Mouse (Mus musculus) limb, embryonic 15.5 days (tissue): Measurements from ENCODE around the gene Ifnab. TPM values are rescaled to one million over a fixed set of nuclear protein-coding genes. Genes with fewer than 3 reads are reported as not detected.

Experiments used
- ATAC-seq: fragments of 200-750 bp; cut with Nextera tagmentation; 2 replicates; pipeline ENCODE4 v1.8.0; 2017; ENCODE audit warnings: low read depth, moderate TSS enrichment; ENCODE audit not compliant: insufficient number of reproducible peaks, low FRiP score, low TSS enrichment
- H3K27ac ChIP-seq: fragments of 300-500 bp; sonication (generic); 2 replicates; pipeline ENCODE4 v1.5.1; 2015; ENCODE audit warnings: moderate library complexity, mild to moderate bottlenecking, inconsistent platforms
- H3K27me3 ChIP-seq: fragments of 300-500 bp; sonication (generic); 2 replicates; pipeline ENCODE4 v1.6.1; 2015; ENCODE audit warnings: inconsistent platforms
- H3K36me3 ChIP-seq: fragments of 300-500 bp; sonication (generic); 2 replicates; pipeline ENCODE4 v1.6.1; 2015; ENCODE audit warnings: inconsistent platforms
- H3K4me1 ChIP-seq: fragments of 300-500 bp; sonication (generic); 2 replicates; pipeline ENCODE4 v1.6.1; 2015; ENCODE audit warnings: inconsistent platforms
- H3K4me2 ChIP-seq: fragments of 300-500 bp; sonication (generic); 2 replicates; pipeline ENCODE4 v1.6.1; 2015; ENCODE audit warnings: mild to moderate bottlenecking, inconsistent platforms
- H3K4me3 ChIP-seq: fragments of 300-500 bp; sonication (generic); 2 replicates; pipeline ENCODE4 v1.5.1; 2015; ENCODE audit warnings: mild to moderate bottlenecking, inconsistent platforms
- H3K9ac ChIP-seq: fragments of 300-500 bp; sonication (generic); 2 replicates; pipeline ENCODE4 v1.6.1; 2015; ENCODE audit warnings: inconsistent platforms
- H3K9me3 ChIP-seq: fragments of 300-500 bp; sonication (generic); 2 replicates; pipeline ENCODE4 v1.6.1; 2016; ENCODE audit warnings: inconsistent platforms
- WGBS: fragments of 180-500 bp; shearing (Covaris S2); methylation state at CpG from one replicate; pipeline ENCODE4 v1.1.7; 2015; 5-methylcytosine and 5-hydroxymethylcytosine counted together
- polyA plus RNA-seq: library from polyadenylated mRNA; unstranded; fragments of >200 nt; fragmentation: Nextera tagmentation; extraction: Ambion mirVana; gene quantifications from 2 replicates; pipeline ENCODE4 v1.2.1, GENCODE M21; 2015

Ifnab gene
- polyA plus RNA-seq, 1 experiment from 2014 or later, result not detected

DNA sequence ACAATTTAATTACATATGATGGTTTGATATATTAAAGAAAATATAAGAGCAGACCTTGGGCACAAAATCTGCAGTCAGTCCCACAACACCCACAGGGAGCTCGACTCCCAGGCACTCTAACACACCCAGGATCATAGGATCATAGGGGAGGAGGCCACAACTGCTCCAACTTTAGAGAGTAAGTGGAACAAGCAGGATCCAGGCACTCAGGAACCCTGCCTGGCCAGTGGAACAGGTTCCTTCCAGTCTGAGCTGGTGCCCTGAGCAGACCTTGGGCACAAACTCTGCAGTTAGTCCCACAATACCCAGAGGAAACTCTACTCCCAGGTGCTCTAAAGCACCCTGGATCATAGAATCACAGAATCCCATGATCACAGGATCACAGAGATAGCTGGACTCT lies 35.7 kb downstream of the Ifnab start:
- H3K36me3 ChIP-seq, result no peaks in the 10 kb centered on the region
- H3K4me2 ChIP-seq, result no peak overlapping the region
- H3K9ac ChIP-seq, result no peak overlapping the region
- ATAC-seq, result no peak
- no peak overlapping the region for H3K27ac ChIP-seq
- WGBS, result 33% methylated on average over 1 of the region's 1 CpGs
- no peaks in the 10 kb centered on the region for H3K4me1 ChIP-seq
- H3K9me3 ChIP-seq, result no peaks in the 10 kb centered on the region
- no peaks in the 10 kb centered on the region for H3K27me3 ChIP-seq
- no peak overlapping the region for H3K4me3 ChIP-seq

DNA sequence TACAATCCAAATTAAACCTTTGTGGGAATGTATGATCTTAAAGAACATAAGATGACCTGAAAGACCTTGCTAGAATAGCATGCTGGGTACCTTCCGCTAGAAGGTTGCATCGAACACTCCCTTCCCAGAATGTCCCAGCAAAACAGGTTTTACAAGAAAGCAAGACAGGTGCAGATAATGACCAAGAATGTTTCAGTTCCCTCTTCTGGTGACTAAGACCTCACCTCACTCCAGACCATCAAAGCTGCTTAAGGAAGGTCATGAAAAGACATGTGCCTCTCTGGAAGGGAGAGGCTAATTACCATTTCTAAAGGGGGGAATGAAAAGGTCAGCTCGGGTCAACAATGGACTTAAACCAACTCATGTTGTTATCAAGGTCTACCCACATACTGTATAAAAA lies 37.5 kb downstream of the Ifnab start:
- Histone ChIP-seq H3K4me3 (no peak overlapping the region), H3K36me3 (no peaks in the 10 kb centered on the region), H3K27ac (no peak overlapping the region), H3K9ac (no peak overlapping the region), H3K4me2 (no peak overlapping the region), H3K27me3 (no peaks in the 10 kb centered on the region), H3K4me1 (no peaks in the 10 kb centered on the region), H3K9me3 (no peaks in the 10 kb centered on the region)
- 74% methylated on average over 3 of the region's 3 CpGs for WGBS
- ATAC-seq, result no peak

DNA sequence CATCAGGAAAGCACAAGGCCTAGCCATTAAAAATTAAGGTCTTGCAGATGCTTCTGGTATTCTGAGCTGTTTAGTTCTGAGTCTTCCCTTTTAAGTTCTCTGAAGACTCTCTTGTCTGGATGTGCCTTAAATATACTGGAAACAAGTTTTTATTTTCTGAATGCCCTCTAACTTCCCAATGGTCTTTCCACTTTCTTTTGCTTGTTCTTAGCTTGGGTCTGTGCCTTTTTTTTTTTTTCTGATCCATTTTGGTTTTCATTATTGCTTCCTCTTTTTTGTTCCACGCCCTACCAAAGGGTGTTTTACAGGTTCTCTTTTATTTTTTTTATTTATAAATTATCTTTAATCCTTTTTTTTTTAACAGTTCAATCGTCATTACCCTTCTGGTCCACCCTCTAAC lies 46.8 kb downstream of the Ifnab start, which contains the start of gene Ifna13:
TSS of gene Ifna13 (minus strand) at position 101 of the 400 bp plus-strand sequence.
- no peak within 1 kb of the TSS for H3K27ac ChIP-seq
- 52% methylated on average over 2 of the region's 2 CpGs for WGBS
- H3K9me3 ChIP-seq, result no peaks in the 10 kb centered on the region
- ATAC-seq, result no peak
- H3K36me3 ChIP-seq, result no peaks in the 10 kb centered on the region
- no peak within 1 kb of the TSS for H3K4me3 ChIP-seq
- H3K27me3 ChIP-seq, result no peaks in the 10 kb centered on the region
- H3K9ac ChIP-seq, result no peak within 1 kb of the TSS
- no peaks in the 10 kb centered on the region for H3K4me1 ChIP-seq
- H3K4me2 ChIP-seq, result no peak within 1 kb of the TSS

DNA sequence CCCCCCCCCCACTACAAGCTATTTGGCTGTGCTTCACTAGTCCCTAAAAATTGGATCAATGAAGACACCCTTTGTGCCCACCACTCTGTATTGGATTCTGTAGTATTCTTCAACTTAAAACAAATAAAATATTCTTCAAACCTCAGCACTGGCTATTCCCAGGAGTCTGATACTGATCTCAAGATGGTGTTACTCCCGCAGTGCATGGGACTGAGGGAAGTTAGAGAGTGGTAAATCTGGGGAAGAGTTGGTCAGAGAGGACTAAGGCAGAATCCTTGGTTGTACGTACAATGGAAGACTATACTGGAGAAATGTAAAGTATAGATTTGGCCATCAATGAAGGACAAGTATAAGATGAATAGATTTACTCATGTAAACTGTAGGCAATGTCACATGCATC lies 48.6 kb downstream of the Ifnab start:
- WGBS, result 26% methylated on average over 2 of the region's 2 CpGs
- Histone ChIP-seq H3K4me3 (no peak overlapping the region), H3K36me3 (no peaks in the 10 kb centered on the region), H3K4me1 (no peaks in the 10 kb centered on the region), H3K27ac (no peak overlapping the region), H3K27me3 (no peaks in the 10 kb centered on the region), H3K9ac (no peak overlapping the region), H3K4me2 (no peak overlapping the region), H3K9me3 (no peaks in the 10 kb centered on the region)
- no peak for ATAC-seq

DNA sequence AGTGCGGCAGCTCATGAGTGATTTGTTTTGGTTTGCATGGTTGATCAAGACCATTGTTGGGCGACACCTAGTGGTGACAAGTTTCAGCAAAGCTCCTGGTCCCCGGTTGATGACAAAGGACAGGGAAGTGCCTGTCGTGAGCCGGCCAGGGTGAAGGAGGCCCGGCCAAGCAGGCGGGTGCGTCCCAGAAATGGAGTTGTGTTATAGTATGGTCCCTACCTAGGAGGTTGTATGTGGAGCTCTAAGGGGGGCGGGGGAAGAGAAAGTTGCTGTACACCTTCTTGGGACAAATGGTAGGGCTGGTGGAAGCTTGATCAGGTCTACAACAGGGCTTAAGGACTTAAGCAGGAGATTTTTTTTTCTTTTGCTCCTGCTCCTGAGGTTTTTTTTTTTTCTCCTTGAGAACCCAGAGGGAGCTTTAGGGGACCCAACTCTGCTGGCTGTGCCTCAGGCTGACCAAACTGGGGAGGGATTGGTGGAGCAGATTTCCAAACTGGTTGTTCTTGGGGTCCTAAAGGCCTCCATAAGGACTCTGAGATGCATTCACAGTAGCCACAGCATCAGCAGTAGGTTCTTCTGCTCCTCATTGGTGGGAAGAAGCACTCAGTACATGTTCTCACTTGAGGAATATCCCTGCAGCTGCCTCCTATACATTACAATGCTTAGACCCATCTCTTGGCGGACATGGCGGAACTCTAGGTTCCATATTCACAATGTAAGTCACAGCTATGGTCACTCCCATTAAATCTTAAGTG lies 49.9 kb downstream of the Ifnab start:
- Histone ChIP-seq H3K4me2 (peak overlapping the region; percentile 42), H3K4me1 (no peaks in the 10 kb centered on the region), H3K9me3 (no peaks in the 10 kb centered on the region), H3K36me3 (no peaks in the 10 kb centered on the region), H3K4me3 (peak overlapping the region; percentile 39), H3K9ac (no peak overlapping the region), H3K27ac (0 out of 2 replicates have a peak overlapping the region, but pooled peaks have one; percentile 61), H3K27me3 (no peaks in the 10 kb centered on the region)
- 11% methylated on average over 11 of the region's 11 CpGs for WGBS
- peak; percentile 89 for ATAC-seq

DNA sequence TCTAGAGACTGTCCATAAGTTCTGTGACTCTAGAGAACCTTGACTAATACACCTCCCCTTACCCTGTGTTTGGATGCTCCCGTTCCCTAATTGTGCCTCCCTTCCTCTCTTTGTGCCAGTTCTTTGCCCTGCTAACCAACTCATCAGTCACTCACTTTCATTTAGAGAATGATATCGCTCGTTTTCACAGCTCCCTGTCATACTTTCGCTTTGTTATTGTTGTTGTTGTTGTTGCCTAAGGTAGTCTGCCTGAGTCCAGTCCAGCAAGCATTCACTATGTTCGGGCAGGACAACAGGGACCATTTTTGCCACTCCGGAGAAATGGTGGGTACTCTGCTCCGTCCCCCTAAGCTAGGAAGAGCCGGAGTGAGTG lies 50.5 kb downstream of the Ifnab start:
- H3K4me3 ChIP-seq, result peak overlapping the region; percentile 39
- H3K4me2 ChIP-seq, result peak overlapping the region; percentile 42
- no peaks in the 10 kb centered on the region for H3K9me3 ChIP-seq
- no peaks in the 10 kb centered on the region for H3K4me1 ChIP-seq
- H3K36me3 ChIP-seq, result no peaks in the 10 kb centered on the region
- no peak overlapping the region for H3K9ac ChIP-seq
- WGBS, result 52% methylated on average over 8 of the region's 8 CpGs
- no peaks in the 10 kb centered on the region for H3K27me3 ChIP-seq
- ATAC-seq, result no peak
- no peak overlapping the region for H3K27ac ChIP-seq

Other genes with a start within 250 kb of the Ifnab start
- not detected in 2 replicates for gene Ifnb1, start 168.6 kb downstream of the Ifnab start, polyA plus RNA-seq
- not detected in 2 replicates for gene Ifna15, start 133.1 kb downstream of the Ifnab start, polyA plus RNA-seq
- not detected in 2 replicates for gene Ifna14, start 119.6 kb downstream of the Ifnab start, polyA plus RNA-seq
- gene Ifna9, start 99.0 kb downstream of the Ifnab start, polyA plus RNA-seq, result not detected in 2 replicates
- not detected in 2 replicates for gene Ifna12, start 88.0 kb downstream of the Ifnab start, polyA plus RNA-seq
- gene C87499, start 56.9 kb downstream of the Ifnab start, polyA plus RNA-seq, result not detected in 2 replicates
- gene Ifna13, start 46.9 kb downstream of the Ifnab start, polyA plus RNA-seq, result not detected in 2 replicates
- not detected in 2 replicates for gene Ifna16, start 14.4 kb downstream of the Ifnab start, polyA plus RNA-seq
- not detected in 2 replicates for gene Ifna2, start 7.4 kb downstream of the Ifnab start, polyA plus RNA-seq
- gene Gm26566, start 30.4 kb upstream of the Ifnab start, polyA plus RNA-seq, result 0.56 and 1.1 TPM in 2 replicates
- gene Klhl9, start 31.1 kb upstream of the Ifnab start, polyA plus RNA-seq, result 93.3 and 105 TPM in 2 replicates
- gene Gm13271, start 63.5 kb upstream of the Ifnab start, polyA plus RNA-seq, result not detected in 2 replicates
- 0.36 and 0.60 TPM in 2 replicates for gene Gm13283, start 68.8 kb upstream of the Ifnab start, polyA plus RNA-seq
- gene Gm13290, start 82.5 kb upstream of the Ifnab start, polyA plus RNA-seq, result 0.76 and 0.87 TPM in 2 replicates
- not detected in 2 replicates for gene Gm13289, start 85.6 kb upstream of the Ifnab start, polyA plus RNA-seq
- not detected in 2 replicates for gene Gm13272, start 88.5 kb upstream of the Ifnab start, polyA plus RNA-seq
- gene Ifnz, start 90.8 kb upstream of the Ifnab start, polyA plus RNA-seq, result 0.26 and 0.37 TPM in 2 replicates
- gene Gm13276, start 94.3 kb upstream of the Ifnab start, polyA plus RNA-seq, result not detected in 2 replicates
- not detected in 2 replicates for gene Gm13277, start 97.3 kb upstream of the Ifnab start, polyA plus RNA-seq
- gene Gm13278, start 100.2 kb upstream of the Ifnab start, polyA plus RNA-seq, result not detected in 2 replicates
- gene Gm13275, start 103.1 kb upstream of the Ifnab start, polyA plus RNA-seq, result not detected in 2 replicates
- gene Gm13279, start 106.0 kb upstream of the Ifnab start, polyA plus RNA-seq, result not detected in 2 replicates
- 0.93 and 1.4 TPM in 2 replicates for gene Gm13285, start 108.3 kb upstream of the Ifnab start, polyA plus RNA-seq
- gene Gm13287, start 111.9 kb upstream of the Ifnab start, polyA plus RNA-seq, result 0.36 TPM in 1 of 2 replicates, not detected in the other
- 0.15 TPM in 1 of 2 replicates, not detected in the other for gene Gm13288, start 114.2 kb upstream of the Ifnab start, polyA plus RNA-seq
- gene Ifna7, start 124.9 kb upstream of the Ifnab start, polyA plus RNA-seq, result not detected in 2 replicates
- gene Ifna11, start 128.6 kb upstream of the Ifnab start, polyA plus RNA-seq, result not detected in 2 replicates
- not detected in 2 replicates for gene Ifna6, start 136.1 kb upstream of the Ifnab start, polyA plus RNA-seq
- not detected in 2 replicates for gene Ifna5, start 144.2 kb upstream of the Ifnab start, polyA plus RNA-seq
- gene Ifna4, start 150.5 kb upstream of the Ifnab start, polyA plus RNA-seq, result not detected in 2 replicates
- not detected in 2 replicates for gene Ifna1, start 158.7 kb upstream of the Ifnab start, polyA plus RNA-seq
- gene Ifne, start 188.8 kb upstream of the Ifnab start, polyA plus RNA-seq, result not detected in 2 replicates